Mouse (Mus musculus) lung, embryonic 14.5 days (tissue): ENCODE results near the gene Rad54l2. TPM values are rescaled to one million over a fixed set of nuclear protein-coding genes. Genes with fewer than 3 reads are reported as not detected.

Experiments used
- ATAC-seq: fragments of 200-750 bp; cut with Nextera tagmentation; 2 replicates; pipeline ENCODE4 v1.8.0; 2017; ENCODE audit warnings: mild to moderate bottlenecking, moderate TSS enrichment, moderate library complexity; ENCODE audit not compliant: insufficient read depth
- DNase-seq: peaks from one replicate; pipeline ENCODE4 v3.0.0-alpha.2; 2015
- H3K27ac ChIP-seq: fragments of 300-500 bp; sonication (generic); 2 replicates; pipeline ENCODE4 v1.5.1; 2014; ENCODE audit warnings: low read depth, mild to moderate bottlenecking, moderate library complexity
- H3K27me3 ChIP-seq: fragments of 300-500 bp; sonication (generic); 2 replicates; pipeline ENCODE4 v1.6.1; 2014; ENCODE audit warnings: low read length, control low read depth; ENCODE audit not compliant: insufficient read depth
- H3K36me3 ChIP-seq: fragments of 300-500 bp; sonication (generic); 2 replicates; pipeline ENCODE4 v1.6.1; 2014; ENCODE audit warnings: control low read depth; ENCODE audit not compliant: insufficient read depth
- H3K4me1 ChIP-seq: fragments of 300-500 bp; sonication (generic); 2 replicates; pipeline ENCODE4 v1.6.1; 2014; ENCODE audit warnings: antibody characterized with exemption, control low read depth; ENCODE audit not compliant: insufficient read depth
- H3K4me2 ChIP-seq: fragments of 300-500 bp; sonication (generic); 2 replicates; pipeline ENCODE4 v1.6.1; 2014; ENCODE audit warnings: mild to moderate bottlenecking
- H3K4me3 ChIP-seq: fragments of 300-500 bp; sonication (generic); 2 replicates; pipeline ENCODE4 v1.5.1; 2014; ENCODE audit warnings: low read depth, low read length
- H3K9ac ChIP-seq: fragments of 300-500 bp; sonication (generic); 2 replicates; pipeline ENCODE4 v1.6.1; 2014
- H3K9me3 ChIP-seq: fragments of 300-500 bp; sonication (generic); 2 replicates; pipeline ENCODE4 v1.6.1; 2016; ENCODE audit warnings: low read depth, low read length, control low read depth
- CTCF ChIP-seq: IDR thresholded peaks from 2 replicates; pipeline ENCODE4 v1.5.1; 2016; ENCODE audit warnings: antibody characterized with exemption, low read depth
- WGBS: fragments of 180-500 bp; shearing (Covaris S2); extraction: QIAGEN DNeasy Blood & Tissue Kit; methylation state at CpG from one replicate; pipeline ENCODE4 v1.1.7; 2014; 5-methylcytosine and 5-hydroxymethylcytosine counted together
- polyA plus RNA-seq: library from polyadenylated mRNA; unstranded; fragments of >200 nt; fragmentation: Nextera tagmentation; extraction: Ambion mirVana; gene quantifications from 2 replicates; pipeline ENCODE4 v1.2.1, GENCODE M21; 2014

Gene Rad54l2
- polyA plus RNA-seq, 1 experiment from 2014 or later: 5.7 TPM

- H3K4me2 ChIP-seq: no peak overlapping the region
- no peaks in the 10 kb centered on the region for H3K4me1 ChIP-seq
- H3K4me3 ChIP-seq: no peak overlapping the region
- 83% methylated on average over 1 of the region's 1 CpGs for WGBS
- H3K36me3 ChIP-seq: peaks cover 33% of the 10 kb centered on the region; the same call in 1 of the 2 replicates
- TF ChIP-seq CTCF: no peak
- no peak for ATAC-seq
- H3K27ac ChIP-seq: no peak overlapping the region
- H3K27me3 ChIP-seq: peaks cover 16% of the 10 kb centered on the region; the same call in 1 of the 2 replicates
- no peaks in the 10 kb centered on the region for H3K9me3 ChIP-seq
- H3K9ac ChIP-seq: no peak overlapping the region
- DNase-seq: no peak
Measured at GRCm38 (mm10) chr9:106659935-106660334, 129.1 kb downstream of the Rad54l2 start.

- H3K4me1 ChIP-seq: no peaks in the 10 kb centered on the region
- DNase-seq: no peak
- H3K9ac ChIP-seq: no peak overlapping the region
- no peak for TF ChIP-seq CTCF
- peaks cover 20% of the 10 kb centered on the region; the same call in 1 of the 2 replicates for H3K27me3 ChIP-seq
- peaks cover 32% of the 10 kb centered on the region; the same call in 1 of the 2 replicates for H3K36me3 ChIP-seq
- no peak for ATAC-seq
- no peaks in the 10 kb centered on the region for H3K9me3 ChIP-seq
- no peak overlapping the region for H3K4me2 ChIP-seq
- no peak overlapping the region for H3K4me3 ChIP-seq
- WGBS: 59% methylated on average over 7 of the region's 7 CpGs
- no peak overlapping the region for H3K27ac ChIP-seq
Measured at GRCm38 (mm10) chr9:106659441-106659840, 129.6 kb downstream of the Rad54l2 start.

- Histone ChIP-seq H3K36me3 (peaks cover 32% of the 10 kb centered on the region; the same call in 1 of the 2 replicates), H3K27me3 (peaks cover 20% of the 10 kb centered on the region; the same call in 1 of the 2 replicates), H3K4me3 (no peak overlapping the region), H3K27ac (no peak overlapping the region), H3K4me1 (no peaks in the 10 kb centered on the region), H3K9me3 (no peaks in the 10 kb centered on the region), H3K4me2 (no peak overlapping the region), H3K9ac (no peak overlapping the region)
- no peak for TF ChIP-seq CTCF
- ATAC-seq (no peak), DNase-seq (no peak)
- WGBS: 25% methylated on average over 5 of the region's 5 CpGs
Measured at GRCm38 (mm10) chr9:106657592-106657991, 131.4 kb downstream of the Rad54l2 start.

- TF ChIP-seq CTCF: no peak
- H3K27me3 ChIP-seq: peaks cover 20% of the 10 kb centered on the region; the same call in 1 of the 2 replicates
- no peak overlapping the region for H3K27ac ChIP-seq
- H3K4me2 ChIP-seq: no peak overlapping the region
- ATAC-seq: no peak
- DNase-seq: no peak
- H3K4me3 ChIP-seq: no peak overlapping the region
- no peaks in the 10 kb centered on the region for H3K9me3 ChIP-seq
- H3K9ac ChIP-seq: no peak overlapping the region
- peaks cover 27% of the 10 kb centered on the region; the same call in 1 of the 2 replicates for H3K36me3 ChIP-seq
- WGBS: 37% methylated on average over 5 of the region's 5 CpGs
- H3K4me1 ChIP-seq: no peaks in the 10 kb centered on the region
Measured at GRCm38 (mm10) chr9:106656820-106657219, 132.2 kb downstream of the Rad54l2 start.

GRCm38 (mm10) chr9:106655884-106656720, 132.9 kb downstream of the Rad54l2 start, which contains the start of gene Grm2:
Gene Grm2, minus strand, starts transcription at chr9:106656082.
- peak within 1 kb of the TSS; percentile 27 for H3K4me3 ChIP-seq
- H3K27ac ChIP-seq: no peak within 1 kb of the TSS
- WGBS: 2% methylated on average over 39 of the region's 44 CpGs
- H3K9me3 ChIP-seq: no peaks in the 10 kb centered on the region
- H3K4me2 ChIP-seq: peak within 1 kb of the TSS; percentile 58
- H3K4me1 ChIP-seq: no peaks in the 10 kb centered on the region
- no peak within 1 kb of the TSS for H3K9ac ChIP-seq
- peak; percentile 91 for DNase-seq
- TF ChIP-seq CTCF: no peak
- H3K27me3 ChIP-seq: peaks cover 20% of the 10 kb centered on the region; the same call in 1 of the 2 replicates
- H3K36me3 ChIP-seq: peaks cover 21% of the 10 kb centered on the region; the same call in 1 of the 2 replicates
- ATAC-seq: peak; percentile 89

GRCm38 (mm10) chr9:106652720-106653119, 136.3 kb downstream of the Rad54l2 start:
- no peaks in the 10 kb centered on the region for H3K9me3 ChIP-seq
- WGBS: 59% methylated on average over 1 of the region's 1 CpGs
- H3K27me3 ChIP-seq: peaks cover 20% of the 10 kb centered on the region; the same call in 1 of the 2 replicates
- H3K4me1 ChIP-seq: no peaks in the 10 kb centered on the region
- H3K4me3 ChIP-seq: no peak overlapping the region
- peak; percentile 41 for TF ChIP-seq CTCF
- H3K36me3 ChIP-seq: no peaks in the 10 kb centered on the region
- H3K4me2 ChIP-seq: no peak overlapping the region
- no peak for ATAC-seq
- H3K9ac ChIP-seq: no peak overlapping the region
- no peak overlapping the region for H3K27ac ChIP-seq
- no peak for DNase-seq

- 59% methylated on average over 27 of the region's 27 CpGs for WGBS
- no peaks in the 10 kb centered on the region for H3K4me1 ChIP-seq
- no peak overlapping the region for H3K9ac ChIP-seq
- H3K36me3 ChIP-seq: no peaks in the 10 kb centered on the region
- no peak for ATAC-seq
- H3K4me3 ChIP-seq: no peak overlapping the region
- no peaks in the 10 kb centered on the region for H3K9me3 ChIP-seq
- no peak overlapping the region for H3K27ac ChIP-seq
- H3K4me2 ChIP-seq: no peak overlapping the region
- no peak for TF ChIP-seq CTCF
- no peaks in the 10 kb centered on the region for H3K27me3 ChIP-seq
- DNase-seq: no peak
Measured at GRCm38 (mm10) chr9:106647226-106647625, 141.8 kb downstream of the Rad54l2 start.
